Mouse (Mus musculus) embryonic facial prominence, embryonic 15.5 days (tissue): ENCODE data around the gene Cmc2. TPM values are rescaled to one million over a fixed set of nuclear protein-coding genes. Genes with fewer than 3 reads are reported as not detected.

Experiments
- ATAC-seq: fragments of 200-750 bp; cut with Nextera tagmentation; 2 replicates; pipeline ENCODE4 v1.8.0; 2017; ENCODE audit warnings: low read depth, moderate TSS enrichment; ENCODE audit not compliant: insufficient number of reproducible peaks, low FRiP score, low TSS enrichment
- H3K27ac ChIP-seq: fragments of 300-500 bp; sonication (generic); replicated peaks from 2 replicates; pipeline ENCODE4 v1.5.1; 2015; ENCODE audit warnings: mild to moderate bottlenecking, inconsistent platforms
- H3K27me3 ChIP-seq: fragments of 300-500 bp; sonication (generic); 2 replicates; pipeline ENCODE4 v1.6.1; 2015; ENCODE audit warnings: inconsistent platforms
- H3K36me3 ChIP-seq: fragments of 300-500 bp; sonication (generic); 2 replicates; pipeline ENCODE4 v1.6.1; 2015; ENCODE audit warnings: mild to moderate bottlenecking, inconsistent platforms
- H3K4me1 ChIP-seq: fragments of 300-500 bp; sonication (generic); 2 replicates; pipeline ENCODE4 v1.6.1; 2015; ENCODE audit warnings: inconsistent platforms
- H3K4me2 ChIP-seq: fragments of 300-500 bp; sonication (generic); replicated peaks from 2 replicates; pipeline ENCODE4 v1.6.1; 2015; ENCODE audit warnings: mild to moderate bottlenecking, inconsistent platforms
- H3K4me3 ChIP-seq: fragments of 300-500 bp; sonication (generic); replicated peaks from 2 replicates; pipeline ENCODE4 v1.5.1; 2015; ENCODE audit warnings: mild to moderate bottlenecking, inconsistent platforms
- H3K9ac ChIP-seq: fragments of 300-500 bp; sonication (generic); 2 replicates; pipeline ENCODE4 v1.6.1; 2015; ENCODE audit warnings: inconsistent platforms
- H3K9me3 ChIP-seq: fragments of 300-500 bp; sonication (generic); replicated peaks from 2 replicates; pipeline ENCODE4 v1.6.1; 2016; ENCODE audit warnings: inconsistent platforms
- WGBS: fragments of 180-500 bp; shearing (Covaris S2); methylation state at CpG from one replicate; pipeline ENCODE4 v1.1.7; 2015; 5-methylcytosine and 5-hydroxymethylcytosine counted together
- polyA plus RNA-seq: library from polyadenylated mRNA; unstranded; fragments of >200 nt; fragmentation: Nextera tagmentation; extraction: Ambion mirVana; gene quantifications from 2 replicates; pipeline ENCODE4 v1.2.1, GENCODE M21; 2015

Cmc2 gene
- polyA plus RNA-seq, 1 experiment from 2014 or later, result 66.8 TPM

DNA sequence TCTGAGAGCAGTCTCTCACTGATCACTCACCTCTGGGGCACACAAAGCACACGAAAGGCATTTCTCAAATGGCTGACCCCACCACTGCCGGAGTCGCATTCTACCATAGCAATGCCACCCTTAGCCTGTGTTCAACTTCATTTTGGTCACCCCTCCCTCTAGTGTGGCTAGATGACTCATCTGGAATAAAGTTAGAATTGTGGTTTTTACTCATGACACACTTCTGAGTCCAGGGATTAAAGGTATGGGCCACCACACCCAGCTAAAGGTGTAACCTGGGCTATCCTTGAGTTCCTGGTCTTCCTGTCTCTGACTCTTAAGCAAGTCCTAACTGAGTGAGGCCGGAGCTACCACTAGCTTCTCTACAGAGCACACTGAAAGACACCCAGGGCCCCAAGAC is 15.4 kb downstream of the Cmc2 start:
- WGBS, result 92% methylated on average over 4 of the region's 4 CpGs
- H3K27ac ChIP-seq, result no peak overlapping the region
- no peak overlapping the region for H3K9ac ChIP-seq
- H3K4me1 ChIP-seq, result no peaks in the 10 kb centered on the region
- H3K4me2 ChIP-seq, result no peak overlapping the region
- H3K9me3 ChIP-seq, result no peaks in the 10 kb centered on the region
- H3K27me3 ChIP-seq, result no peaks in the 10 kb centered on the region
- no peak overlapping the region for H3K4me3 ChIP-seq
- peaks cover 21% of the 10 kb centered on the region; the same call in 1 of the 2 replicates for H3K36me3 ChIP-seq
- no peak for ATAC-seq

- H3K27me3 ChIP-seq, result no peaks in the 10 kb centered on the region
- peaks cover 16% of the 10 kb centered on the region; the same call in 1 of the 2 replicates for H3K36me3 ChIP-seq
- no peak for ATAC-seq
- 84% methylated on average over 4 of the region's 4 CpGs for WGBS
- H3K4me1 ChIP-seq, result no peaks in the 10 kb centered on the region
- no peak overlapping the region for H3K4me2 ChIP-seq
- H3K9me3 ChIP-seq, result no peaks in the 10 kb centered on the region
- H3K4me3 ChIP-seq, result no peak overlapping the region
- no peak overlapping the region for H3K27ac ChIP-seq
- H3K9ac ChIP-seq, result no peak overlapping the region
These were observed 16.0 kb downstream of the Cmc2 start for GRCm38 (mm10) chr8:116905252-116905651.

DNA sequence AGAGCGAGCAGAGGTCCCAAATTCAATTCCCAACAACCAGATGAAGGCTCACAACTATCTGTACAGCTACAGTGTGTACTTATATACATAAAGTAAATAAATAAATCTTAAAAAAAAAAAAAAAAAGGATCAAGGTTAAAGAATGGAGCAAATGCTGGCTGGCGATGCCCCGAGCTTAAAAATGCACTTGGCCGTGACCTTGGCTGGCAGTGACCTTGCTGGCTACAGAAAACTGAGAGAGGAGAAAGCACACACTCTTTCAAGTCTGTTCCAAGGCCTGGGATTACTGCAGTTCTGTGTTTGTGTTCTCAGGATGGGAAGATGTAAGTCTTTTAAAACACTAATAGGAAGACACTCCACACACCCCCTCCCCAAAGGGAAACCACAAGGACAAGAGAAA is 16.5 kb downstream of the Cmc2 start:
- H3K4me3 ChIP-seq, result no peak overlapping the region
- H3K9ac ChIP-seq, result no peak overlapping the region
- H3K9me3 ChIP-seq, result no peaks in the 10 kb centered on the region
- peaks cover 11% of the 10 kb centered on the region; the same call in 1 of the 2 replicates for H3K36me3 ChIP-seq
- no peak overlapping the region for H3K27ac ChIP-seq
- no peaks in the 10 kb centered on the region for H3K27me3 ChIP-seq
- WGBS, result 97% methylated on average over 4 of the region's 4 CpGs
- H3K4me2 ChIP-seq, result no peak overlapping the region
- no peaks in the 10 kb centered on the region for H3K4me1 ChIP-seq
- ATAC-seq, result no peak

- no peak overlapping the region for H3K4me2 ChIP-seq
- peaks cover 9% of the 10 kb centered on the region for H3K36me3 ChIP-seq
- H3K4me1 ChIP-seq, result no peaks in the 10 kb centered on the region
- no peak overlapping the region for H3K27ac ChIP-seq
- no peak overlapping the region for H3K4me3 ChIP-seq
- no peaks in the 10 kb centered on the region for H3K27me3 ChIP-seq
- H3K9ac ChIP-seq, result no peak overlapping the region
- whole genome bisulfite sequencing, result 92% methylated on average over 6 of the region's 6 CpGs
- no peak for ATAC-seq
- no peaks in the 10 kb centered on the region for H3K9me3 ChIP-seq
These were observed 25.7 kb downstream of the Cmc2 start for GRCm38 (mm10) chr8:116895521-116895920.

DNA sequence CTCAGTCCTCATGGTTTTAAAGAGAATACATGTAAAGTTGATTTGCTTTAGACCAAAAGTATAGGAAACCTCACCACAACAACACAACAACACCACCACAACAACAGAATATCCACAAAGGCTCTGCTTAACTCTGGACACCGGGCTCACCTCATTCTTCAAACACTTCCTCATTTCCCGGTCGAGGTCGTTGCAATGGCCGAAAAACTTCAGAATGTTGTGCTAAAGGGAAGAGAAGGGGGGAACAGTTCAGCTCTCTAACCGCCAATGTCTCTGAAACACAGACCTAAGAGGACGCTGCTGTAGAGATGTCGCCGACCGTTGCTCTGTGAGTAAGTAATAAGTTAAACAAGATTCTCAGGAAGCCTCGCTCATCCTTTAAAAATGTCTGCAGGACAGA is 27.3 kb downstream of the Cmc2 start:
- 90% methylated on average over 11 of the region's 11 CpGs for WGBS
- H3K9me3 ChIP-seq, result no peaks in the 10 kb centered on the region
- peaks cover 17% of the 10 kb centered on the region for H3K36me3 ChIP-seq
- no peak for ATAC-seq
- H3K27ac ChIP-seq, result no peak overlapping the region
- no peaks in the 10 kb centered on the region for H3K4me1 ChIP-seq
- H3K4me2 ChIP-seq, result no peak overlapping the region
- H3K4me3 ChIP-seq, result no peak overlapping the region
- no peak overlapping the region for H3K9ac ChIP-seq
- no peaks in the 10 kb centered on the region for H3K27me3 ChIP-seq

- no peak for ATAC-seq
- H3K27ac ChIP-seq, result no peak overlapping the region
- H3K4me2 ChIP-seq, result no peak overlapping the region
- no peak overlapping the region for H3K9ac ChIP-seq
- peaks cover 29% of the 10 kb centered on the region for H3K36me3 ChIP-seq
- WGBS, result 73% methylated on average over 9 of the region's 9 CpGs
- no peak overlapping the region for H3K4me3 ChIP-seq
- H3K27me3 ChIP-seq, result no peaks in the 10 kb centered on the region
- H3K4me1 ChIP-seq, result no peaks in the 10 kb centered on the region
- H3K9me3 ChIP-seq, result no peaks in the 10 kb centered on the region
These were observed 28.6 kb downstream of the Cmc2 start for GRCm38 (mm10) chr8:116892636-116893035.

GRCm38 (mm10) chr8:116892130-116892529 is 29.1 kb downstream of the Cmc2 start:
- no peak overlapping the region for H3K27ac ChIP-seq
- 90% methylated on average over 3 of the region's 3 CpGs for WGBS
- no peak overlapping the region for H3K9ac ChIP-seq
- peaks cover 29% of the 10 kb centered on the region for H3K36me3 ChIP-seq
- no peak overlapping the region for H3K4me3 ChIP-seq
- no peaks in the 10 kb centered on the region for H3K4me1 ChIP-seq
- ATAC-seq, result no peak
- no peak overlapping the region for H3K4me2 ChIP-seq
- no peaks in the 10 kb centered on the region for H3K27me3 ChIP-seq
- H3K9me3 ChIP-seq, result no peaks in the 10 kb centered on the region

DNA sequence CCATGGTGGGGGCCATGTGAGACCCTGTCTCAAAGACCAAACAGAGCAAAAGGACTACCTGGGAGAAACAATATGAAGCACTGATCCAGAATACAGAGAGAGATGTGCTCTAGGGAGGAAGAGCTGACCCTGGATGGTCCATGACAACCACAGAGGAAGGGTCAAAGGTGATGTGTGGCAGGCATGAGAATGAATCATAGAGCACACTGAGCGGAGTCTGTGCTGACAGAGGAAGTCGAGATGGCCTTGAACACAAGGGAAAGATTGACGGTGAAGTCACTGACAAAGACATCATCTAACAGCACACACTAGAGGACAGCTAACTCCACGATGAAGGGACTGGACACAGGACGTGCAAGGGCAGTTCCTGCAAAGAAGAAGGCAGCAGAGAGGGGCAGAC is 29.8 kb downstream of the Cmc2 start:
- H3K9me3 ChIP-seq, result no peaks in the 10 kb centered on the region
- no peak overlapping the region for H3K27ac ChIP-seq
- WGBS, result 94% methylated on average over 5 of the region's 5 CpGs
- no peak for ATAC-seq
- H3K36me3 ChIP-seq, result peaks cover 33% of the 10 kb centered on the region
- no peak overlapping the region for H3K4me3 ChIP-seq
- H3K9ac ChIP-seq, result no peak overlapping the region
- no peak overlapping the region for H3K4me2 ChIP-seq
- no peaks in the 10 kb centered on the region for H3K4me1 ChIP-seq
- H3K27me3 ChIP-seq, result no peaks in the 10 kb centered on the region

- no peak overlapping the region for H3K4me3 ChIP-seq
- no peak for ATAC-seq
These were observed 33.4 kb downstream of the Cmc2 start for GRCm38 (mm10) chr8:116887813-116888212.

GRCm38 (mm10) chr8:116881396-116881795 is 39.9 kb downstream of the Cmc2 start:
- H3K27me3 ChIP-seq, result no peaks in the 10 kb centered on the region
- H3K9me3 ChIP-seq, result no peaks in the 10 kb centered on the region
- H3K27ac ChIP-seq, result no peak overlapping the region
- no peak overlapping the region for H3K4me3 ChIP-seq
- H3K36me3 ChIP-seq, result no peaks in the 10 kb centered on the region
- no peak for ATAC-seq
- 90% methylated on average over 8 of the region's 8 CpGs for WGBS
- H3K4me2 ChIP-seq, result no peak overlapping the region
- no peaks in the 10 kb centered on the region for H3K4me1 ChIP-seq
- H3K9ac ChIP-seq, result no peak overlapping the region

More at GRCm38 (mm10) chr8:116887813-116888212, 33.4 kb downstream of the Cmc2 start:
- no peaks in the 10 kb centered on the region for H3K9me3 ChIP-seq
- H3K27me3 ChIP-seq, result no peaks in the 10 kb centered on the region
- no peak overlapping the region for H3K4me2 ChIP-seq
- peaks cover 24% of the 10 kb centered on the region for H3K36me3 ChIP-seq
- no peaks in the 10 kb centered on the region for H3K4me1 ChIP-seq
- 54% methylated on average over 4 of the region's 4 CpGs for WGBS
- H3K9ac ChIP-seq, result no peak overlapping the region
- H3K27ac ChIP-seq, result no peak overlapping the region

- H3K9me3 ChIP-seq, result no peaks in the 10 kb centered on the region
- H3K27me3 ChIP-seq, result no peaks in the 10 kb centered on the region
- no peaks in the 10 kb centered on the region for H3K36me3 ChIP-seq
- no peak overlapping the region for H3K4me2 ChIP-seq
- no peak overlapping the region for H3K4me3 ChIP-seq
- H3K9ac ChIP-seq, result no peak overlapping the region
- no peak overlapping the region for H3K27ac ChIP-seq
- no peaks in the 10 kb centered on the region for H3K4me1 ChIP-seq
- no peak for ATAC-seq
- 77% methylated on average over 17 of the region's 17 CpGs for whole genome bisulfite sequencing
These were observed 45.3 kb downstream of the Cmc2 start for GRCm38 (mm10) chr8:116875798-116876450.

DNA sequence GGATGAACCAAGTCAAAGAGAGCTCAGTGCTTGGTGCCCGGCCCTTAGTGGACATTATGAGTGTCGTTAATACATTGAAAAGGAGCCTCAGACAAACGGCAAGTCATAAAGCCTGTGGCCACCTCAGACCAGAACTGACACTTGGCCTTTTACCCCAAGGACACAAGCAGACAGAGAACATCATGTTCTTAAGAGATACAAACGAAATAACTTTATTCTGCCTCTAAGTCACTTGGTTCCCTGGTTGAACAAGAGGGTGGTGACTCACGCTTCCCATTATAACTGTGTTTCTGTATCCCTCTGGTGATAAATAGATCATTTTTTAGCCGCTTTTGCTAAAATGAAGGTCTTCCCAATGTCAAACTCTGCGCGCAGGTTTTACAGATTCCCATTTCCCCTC is 47.3 kb downstream of the Cmc2 start:
- 73% methylated on average over 8 of the region's 8 CpGs for WGBS
- no peak for ATAC-seq
- H3K4me2 ChIP-seq, result no peak overlapping the region

More for the DNA sequence above, 47.3 kb downstream of the Cmc2 start:
- Histone ChIP-seq H3K4me1 (no peaks in the 10 kb centered on the region), H3K9ac (no peak overlapping the region), H3K4me3 (no peak overlapping the region), H3K27me3 (no peaks in the 10 kb centered on the region), H3K36me3 (no peaks in the 10 kb centered on the region), H3K27ac (no peak overlapping the region), H3K9me3 (no peaks in the 10 kb centered on the region)
